Mouse (Mus musculus) neural tube, embryonic 12.5 days (tissue): ENCODE results near the gene Txnrd2. TPM values are rescaled to one million over a fixed set of nuclear protein-coding genes. Genes with fewer than 3 reads are reported as not detected.

Experiments used
- ATAC-seq: fragments of 200-750 bp; cut with Nextera tagmentation; 2 replicates; pipeline ENCODE4 v1.8.0; 2017; ENCODE audit warnings: low read depth, mild to moderate bottlenecking, moderate TSS enrichment, moderate library complexity; ENCODE audit not compliant: low FRiP score
- H3K27ac ChIP-seq: fragments of 300-500 bp; sonication (generic); 2 replicates; pipeline ENCODE4 v1.5.1; 2016
- H3K27me3 ChIP-seq: fragments of 300-500 bp; sonication (generic); replicated peaks from 2 replicates; pipeline ENCODE4 v1.6.1; 2016; ENCODE audit warnings: mild to moderate bottlenecking
- H3K36me3 ChIP-seq: fragments of 300-500 bp; sonication (generic); 2 replicates; pipeline ENCODE4 v1.6.1; 2016; ENCODE audit warnings: mild to moderate bottlenecking
- H3K4me1 ChIP-seq: fragments of 300-500 bp; sonication (generic); 2 replicates; pipeline ENCODE4 v1.6.1; 2016
- H3K4me2 ChIP-seq: fragments of 300-500 bp; sonication (generic); replicated peaks from 2 replicates; pipeline ENCODE4 v1.6.1; 2016; ENCODE audit warnings: mild to moderate bottlenecking
- H3K4me3 ChIP-seq: fragments of 300-500 bp; sonication (generic); 2 replicates; pipeline ENCODE4 v1.5.1; 2016
- H3K9ac ChIP-seq: fragments of 300-500 bp; sonication (generic); 2 replicates; pipeline ENCODE4 v1.6.1; 2016; ENCODE audit warnings: mild to moderate bottlenecking
- H3K9me3 ChIP-seq: fragments of 300-500 bp; sonication (generic); 2 replicates; pipeline ENCODE4 v1.6.1; 2016; ENCODE audit warnings: mild to moderate bottlenecking
- WGBS: fragments of 180-500 bp; shearing (Covaris S2); methylation state at CpG from one replicate; pipeline ENCODE4 v1.1.7; 2016; 5-methylcytosine and 5-hydroxymethylcytosine counted together
- polyA plus RNA-seq: library from polyadenylated mRNA; unstranded; fragments of >200 nt; fragmentation: Nextera tagmentation; extraction: Ambion mirVana; gene quantifications from 2 replicates; pipeline ENCODE4 v1.2.1, GENCODE M21; 2016

Gene Txnrd2
- polyA plus RNA-seq, 1 experiment from 2014 or later = 24.8 TPM

GRCm38 (mm10) chr16:18511741-18512140 lies 85.6 kb downstream of the Txnrd2 start:
- Histone ChIP-seq H3K9me3 (no peaks in the 10 kb centered on the region), H3K36me3 (no peaks in the 10 kb centered on the region), H3K4me1 (peaks cover 5% of the 10 kb centered on the region; the same call in 1 of the 2 replicates), H3K27ac (no peak overlapping the region), H3K27me3 (no peaks in the 10 kb centered on the region), H3K4me2 (no peak overlapping the region), H3K4me3 (no peak overlapping the region), H3K9ac (no peak overlapping the region)
- no peak for ATAC-seq
- 90% methylated on average over 5 of the region's 5 CpGs for WGBS

DNA sequence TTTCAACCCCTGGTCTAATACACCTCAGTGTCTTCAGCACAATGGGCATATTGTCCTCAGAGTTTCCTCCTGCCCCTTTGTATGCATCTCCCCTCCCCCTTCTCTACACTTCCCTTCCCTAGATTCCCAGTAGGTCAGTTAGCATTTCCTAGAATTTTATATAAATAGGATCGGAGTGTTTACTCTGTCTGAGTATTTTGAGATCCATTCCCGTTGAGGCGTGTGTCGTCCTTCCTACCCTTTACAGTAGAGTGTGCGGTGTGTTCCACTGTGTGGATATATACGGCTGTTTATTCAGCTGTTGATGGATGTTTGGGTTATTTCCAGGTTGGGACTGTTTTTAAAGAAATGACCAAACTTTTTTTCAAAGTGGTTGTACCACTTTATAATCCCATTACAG lies 87.3 kb downstream of the Txnrd2 start:
- no peak overlapping the region for H3K4me3 ChIP-seq
- no peak for ATAC-seq
- no peak overlapping the region for H3K9ac ChIP-seq
- H3K36me3 ChIP-seq = no peaks in the 10 kb centered on the region
- H3K4me2 ChIP-seq = no peak overlapping the region
- H3K27me3 ChIP-seq = no peaks in the 10 kb centered on the region
- H3K27ac ChIP-seq = no peak overlapping the region
- WGBS = 80% methylated on average over 6 of the region's 6 CpGs
- peaks cover 5% of the 10 kb centered on the region; the same call in 1 of the 2 replicates for H3K4me1 ChIP-seq
- H3K9me3 ChIP-seq = no peaks in the 10 kb centered on the region

DNA sequence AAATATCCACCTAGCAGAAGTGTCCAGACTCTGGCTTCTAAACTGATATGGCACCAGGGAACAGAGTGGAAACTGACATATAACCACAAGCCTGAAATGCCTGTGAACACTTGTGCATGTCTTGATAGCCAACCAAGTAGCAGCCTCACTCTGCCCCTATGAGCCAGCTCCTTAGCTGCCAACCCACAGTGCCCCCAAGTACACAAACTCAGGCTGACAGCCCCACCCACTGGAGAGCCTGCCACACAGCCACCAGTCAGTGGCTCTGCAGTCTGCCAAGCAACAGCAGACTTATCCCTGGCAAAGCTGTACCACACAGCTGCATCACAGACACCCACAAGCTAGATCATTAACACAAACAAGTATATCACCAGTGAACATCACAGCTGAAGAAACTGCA lies 91.9 kb downstream of the Txnrd2 start:
- Histone ChIP-seq H3K27me3 (no peaks in the 10 kb centered on the region), H3K4me2 (no peak overlapping the region), H3K9ac (no peak overlapping the region), H3K36me3 (no peaks in the 10 kb centered on the region), H3K4me3 (no peak overlapping the region), H3K4me1 (no peaks in the 10 kb centered on the region), H3K9me3 (no peaks in the 10 kb centered on the region), H3K27ac (no peak overlapping the region)
- no peak for ATAC-seq

GRCm38 (mm10) chr16:18523563-18524245 lies 97.5 kb downstream of the Txnrd2 start:
- no peaks in the 10 kb centered on the region for H3K4me1 ChIP-seq
- no peaks in the 10 kb centered on the region for H3K36me3 ChIP-seq
- H3K27ac ChIP-seq = no peak overlapping the region
- H3K9me3 ChIP-seq = no peaks in the 10 kb centered on the region
- WGBS = 94% methylated on average over 8 of the region's 8 CpGs
- no peak for ATAC-seq
- H3K4me3 ChIP-seq = no peak overlapping the region
- H3K9ac ChIP-seq = no peak overlapping the region
- H3K27me3 ChIP-seq = no peaks in the 10 kb centered on the region
- no peak overlapping the region for H3K4me2 ChIP-seq

- Histone ChIP-seq H3K4me3 (no peak overlapping the region), H3K27ac (no peak overlapping the region), H3K9ac (no peak overlapping the region), H3K36me3 (no peaks in the 10 kb centered on the region), H3K4me2 (no peak overlapping the region), H3K4me1 (no peaks in the 10 kb centered on the region), H3K9me3 (peaks cover 5% of the 10 kb centered on the region; the same call in 1 of the 2 replicates), H3K27me3 (no peaks in the 10 kb centered on the region)
- 90% methylated on average over 5 of the region's 5 CpGs for WGBS
- ATAC-seq = no peak
Measured at GRCm38 (mm10) chr16:18528656-18529055, 102.5 kb downstream of the Txnrd2 start.

Other genes with a start within 250 kb of the Txnrd2 start
- not detected in 2 replicates for gene Ccdc188, start 208.5 kb upstream of the Txnrd2 start, polyA plus RNA-seq
- gene Zdhhc8, start 191.2 kb upstream of the Txnrd2 start, polyA plus RNA-seq = 16.7 and 17.7 TPM in 2 replicates
- gene Trmt2a, start 177.7 kb upstream of the Txnrd2 start, polyA plus RNA-seq = 95.4 and 106 TPM in 2 replicates
- 701 and 706 TPM in 2 replicates for gene Ranbp1, start 177.7 kb upstream of the Txnrd2 start, polyA plus RNA-seq
- 2.8 and 4.7 TPM in 2 replicates for gene Gm49776, start 168.1 kb upstream of the Txnrd2 start, polyA plus RNA-seq
- 36.7 and 37.4 TPM in 2 replicates for gene Dgcr8, start 137.1 kb upstream of the Txnrd2 start, polyA plus RNA-seq
- 59.1 and 60.0 TPM in 2 replicates for gene Tango2, start 78.3 kb upstream of the Txnrd2 start, polyA plus RNA-seq
- 114 and 118 TPM in 2 replicates for gene Arvcf, start 78.2 kb upstream of the Txnrd2 start, polyA plus RNA-seq
- 68.6 and 70.9 TPM in 2 replicates for gene Comt, start 468 bp downstream of the Txnrd2 start, polyA plus RNA-seq
- gene Gnb1l, start 72.3 kb downstream of the Txnrd2 start, polyA plus RNA-seq = 11.2 and 12.9 TPM in 2 replicates
- 1.7 and 2.2 TPM in 2 replicates for gene Rtl10, start 72.5 kb downstream of the Txnrd2 start, polyA plus RNA-seq
- gene Tbx1, start 164.3 kb downstream of the Txnrd2 start, polyA plus RNA-seq = 5.5 and 7.2 TPM in 2 replicates
- 12.0 and 12.7 TPM in 2 replicates for gene Gp1bb, start 196.0 kb downstream of the Txnrd2 start, polyA plus RNA-seq
- gene Gm49601, start 200.0 kb downstream of the Txnrd2 start, polyA plus RNA-seq = 11.8 and 12.1 TPM in 2 replicates
- gene Sept5, start 203.6 kb downstream of the Txnrd2 start, polyA plus RNA-seq = 117 and 125 TPM in 2 replicates